Mouse (Mus musculus) liver, embryonic 14.5 days (tissue): ENCODE measurements around the gene Clic4.

Experiments used
- CTCF ChIP-seq: IDR thresholded peaks from 2 replicates; pipeline ENCODE4 v1.5.1; 2016; ENCODE audit warnings: antibody characterized with exemption, low read depth, control low read depth
- EP300 ChIP-seq: IDR thresholded peaks from 2 replicates; pipeline ENCODE4 v1.6.1; 2016; ENCODE audit warnings: antibody characterized with exemption, low read depth

- TF ChIP-seq CTCF (no peak), EP300 (no peak)
These were observed 681 bp upstream of the Clic4 start for GRCm38 (mm10) chr4:135273307-135273682.
